Mouse (Mus musculus) gastrocnemius, adult 2 months (tissue): ENCODE measurements around the gene Sat2. TPM values are rescaled to one million over a fixed set of nuclear protein-coding genes. Genes with fewer than 3 reads are reported as not detected.

ENCODE experiments used
- DNase-seq: peaks from one replicate; pipeline ENCODE4 v3.0.0; 2022
- H3K27ac ChIP-seq: fragments of 200-600 bp; 2 replicates; pipeline ENCODE4 v1.8.1; 2022; ENCODE audit warnings: mild to moderate bottlenecking
- H3K4me3 ChIP-seq: fragments of 200-600 bp; 2 replicates; pipeline ENCODE4 v1.8.1; 2022; ENCODE audit warnings: mild to moderate bottlenecking, moderate library complexity
- CTCF ChIP-seq: fragments of 200-600 bp; IDR thresholded peaks from 2 replicates; pipeline ENCODE4 v1.8.1; 2022; ENCODE audit warnings: antibody characterized with exemption, mild to moderate bottlenecking, moderate library complexity
- intact Hi-C: fragments of 180-260 bp; cut with DNase I; formaldehyde crosslinking; loops from one replicate; pipeline ENCODE4 v1.15.1; 2025
- microRNA-seq: library from miRNA; unstranded; fragments of <30 nt; microRNA quantifications from one replicate; pipeline ENCODE4 v1.2.0, GENCODE M21; 2021
- total RNA-seq, 2 experiments: library from RNA; stranded (reverse); gene quantifications; 2 replicates each; pipeline ENCODE4 v1.2.3; 2021

Gene Sat2
- total RNA-seq, 2 experiments from 2014 or later: 2.6 to 3.2 TPM

- no peak overlapping the region for H3K27ac ChIP-seq
- intact Hi-C loops: loop anchor here (10.0 kb wide), 1 partner anchor 328 kb away; the partner anchor contains the start of genes Gabarap and Phf23
Observed at GRCm38 (mm10) chr11:69666665-69667005, 44.8 kb downstream of the Sat2 start.

DNA sequence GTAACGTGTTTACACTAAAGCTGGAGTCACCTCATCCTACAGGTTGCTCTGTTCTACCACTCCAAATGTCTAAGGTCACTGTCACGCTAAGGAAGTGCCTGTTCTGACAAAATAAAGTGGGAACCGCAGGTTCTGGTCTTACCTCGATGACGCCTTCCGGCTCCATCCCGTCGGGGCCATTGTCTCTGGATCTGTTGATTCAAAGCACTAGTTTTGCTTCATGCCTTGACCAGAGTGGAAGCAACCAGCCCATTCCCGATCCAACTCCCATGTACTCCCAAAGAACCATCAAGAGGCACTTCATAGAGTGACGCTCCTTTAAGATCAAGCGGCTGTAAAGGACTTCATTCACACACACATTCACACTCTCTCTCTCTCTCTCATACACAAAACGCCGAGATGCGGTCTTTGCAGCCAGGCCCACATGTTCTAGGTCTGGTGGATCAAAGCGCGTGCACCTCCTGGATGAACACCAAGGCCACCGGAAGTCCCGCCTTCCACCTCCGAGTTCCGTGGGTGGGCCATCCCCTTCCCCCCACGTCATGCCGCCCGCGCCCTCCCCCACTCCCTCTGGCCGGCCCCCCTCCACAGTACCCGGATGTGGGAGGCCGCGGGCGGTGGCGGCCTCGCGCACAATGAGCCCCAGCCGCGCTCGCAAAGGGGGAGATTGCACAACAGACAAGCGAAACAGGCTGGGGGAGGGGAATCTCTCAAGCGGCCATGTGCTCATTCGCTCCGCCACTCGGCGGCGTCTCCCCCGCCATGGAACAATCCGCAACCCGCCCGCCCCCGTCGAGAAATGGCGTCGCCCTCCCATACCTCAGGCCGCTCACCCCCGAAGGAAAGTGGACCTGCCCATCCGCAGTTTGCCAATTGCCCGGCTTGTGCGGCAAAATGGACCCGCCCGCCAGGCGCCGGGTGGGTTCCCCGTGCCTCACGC is 49.2 kb downstream of the Sat2 start:
- peak overlapping the region; percentile 97 for H3K27ac ChIP-seq
- peak overlapping the region; percentile 100 for H3K4me3 ChIP-seq
- no peak; the same call in 1 of the 2 replicates for TF ChIP-seq CTCF
- DNase-seq: peak; percentile 98
- intact Hi-C loops: no loop called here

More at GRCm38 (mm10) chr11:69666665-69667005, 44.8 kb downstream of the Sat2 start:
- no peak for DNase-seq
- TF ChIP-seq CTCF: no peak
- no peak overlapping the region for H3K4me3 ChIP-seq

GRCm38 (mm10) chr11:69671726-69672124 is 49.9 kb downstream of the Sat2 start:
- DNase-seq: no peak
- intact Hi-C loops: no loop called here
- H3K4me3 ChIP-seq: peak overlapping the region; percentile 100

DNA sequence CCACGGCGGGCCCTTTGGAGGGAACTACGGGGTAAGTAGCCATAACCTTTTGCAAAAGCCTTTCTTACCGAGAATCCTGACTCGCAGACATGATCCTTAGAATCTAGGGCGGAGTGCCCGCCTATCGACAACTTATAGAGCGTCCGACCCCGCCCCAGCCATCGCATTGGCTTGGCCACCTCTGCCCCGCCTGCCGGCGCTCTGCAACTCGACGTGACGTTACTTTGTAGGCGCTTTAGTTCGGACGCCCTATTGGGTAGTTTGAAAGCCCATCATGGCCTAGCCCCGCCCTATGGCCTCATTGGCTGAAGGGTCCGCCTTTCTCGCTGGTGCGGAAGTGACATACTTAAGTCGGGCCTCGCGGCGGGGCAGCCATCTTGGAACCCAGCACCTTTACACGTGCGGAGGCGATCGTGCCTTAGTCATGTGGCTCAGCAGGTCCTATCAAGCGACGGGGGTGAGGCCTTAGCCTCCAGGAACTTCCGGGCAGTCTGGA is 50.4 kb downstream of the Sat2 start, which contains the start of gene Eif4a1:
Eif4a1 (minus strand) TSS at position 213 of the 496 bp plus-strand sequence.
- H3K27ac ChIP-seq: peak within 1 kb of the TSS; percentile 97
- DNase-seq: peak; percentile 99
- TF ChIP-seq CTCF: no peak
- H3K4me3 ChIP-seq: peak within 1 kb of the TSS; percentile 100
- intact Hi-C loops: no loop called here

More at GRCm38 (mm10) chr11:69671726-69672124, 49.9 kb downstream of the Sat2 start:
- peak overlapping the region; percentile 97 for H3K27ac ChIP-seq
- TF ChIP-seq CTCF: no peak; the same call in 1 of the 2 replicates

Small RNA genes within 50 kb of the gene (microRNA-seq; reads per million reads assigned to microRNA genes)
- gene Mir1934 (not detected), gene Mir467f (not detected)

Other genes starting within 250 kb of the Sat2 start
- gene Naa38, start 226.5 kb upstream of the Sat2 start, total RNA-seq: 10 to 100 TPM; 62.4 to 86.0 TPM
- 10 to 100 TPM; 34.9 to 36.0 TPM for gene Cyb5d1, start 226.4 kb upstream of the Sat2 start, total RNA-seq
- 1 to 10 TPM; 6.5 to 7.4 TPM for gene Tmem88, start 223.8 kb upstream of the Sat2 start, total RNA-seq
- 10 to 100 TPM; 23.9 to 24.5 TPM for gene Kdm6b, start 208.3 kb upstream of the Sat2 start, total RNA-seq
- gene Dnah2, start 72.9 kb upstream of the Sat2 start, total RNA-seq: under 1 TPM; 0.05 to 0.25 TPM
- gene Efnb3, start 61.8 kb upstream of the Sat2 start, total RNA-seq: under 1 TPM; 0.47 to 0.48 TPM
- 1 to 10 TPM; 3.2 to 3.4 TPM for gene Wrap53, start 41.8 kb upstream of the Sat2 start, total RNA-seq
- gene Trp53, start 41.7 kb upstream of the Sat2 start, total RNA-seq: 10 to 100 TPM; 12.9 to 16.5 TPM
- gene Atp1b2, start 16.1 kb upstream of the Sat2 start, total RNA-seq: 100 to 1,000 TPM; 271 to 389 TPM
- not detected for gene Shbg, start 4.1 kb upstream of the Sat2 start, total RNA-seq
- 100 to 1,000 TPM in 1 of 2 experiments, 10 to 100 TPM in 1; 90.6 to 104 TPM for gene Fxr2, start 11.0 kb downstream of the Sat2 start, total RNA-seq
- gene Sox15, start 33.3 kb downstream of the Sat2 start, total RNA-seq: not detected
- gene Mpdu1, start 40.6 kb downstream of the Sat2 start, total RNA-seq: 1 to 10 TPM; 8.6 to 9.7 TPM
- gene Cd68, start 44.1 kb downstream of the Sat2 start, total RNA-seq: 1 to 10 TPM; 1.7 to 3.2 TPM
- 10 to 100 TPM; 98.0 to 98.5 TPM for gene Eif4a1, start 50.4 kb downstream of the Sat2 start, total RNA-seq
- 10 to 100 TPM; 25.4 to 28.1 TPM for gene Senp3, start 60.1 kb downstream of the Sat2 start, total RNA-seq
- gene Tnfsf13, start 63.8 kb downstream of the Sat2 start, total RNA-seq: 1 to 10 TPM in 1 of 2 experiments, under 1 TPM in 1; 0.64 to 1.1 TPM
- 10 to 100 TPM in 1 of 2 experiments, 1 to 10 TPM in 1; 6.5 to 10.6 TPM for gene Tnfsf12, start 73.8 kb downstream of the Sat2 start, total RNA-seq
- gene Tnfsfm13, start 74.1 kb downstream of the Sat2 start, total RNA-seq: 1 to 10 TPM; 1.2 to 1.9 TPM
- 10 to 100 TPM; 26.9 to 35.4 TPM for gene Polr2a, start 136.6 kb downstream of the Sat2 start, total RNA-seq
- gene Slc35g3, start 139.9 kb downstream of the Sat2 start, total RNA-seq: not detected
- gene Zbtb4, start 143.9 kb downstream of the Sat2 start, total RNA-seq: 10 to 100 TPM; 29.3 to 35.9 TPM
- 10 to 100 TPM; 23.2 to 26.3 TPM for gene Chrnb1, start 173.9 kb downstream of the Sat2 start, total RNA-seq
- 1 to 10 TPM; 3.9 to 4.7 TPM for gene Fgf11, start 179.8 kb downstream of the Sat2 start, total RNA-seq
- gene Tmem102, start 183.6 kb downstream of the Sat2 start, total RNA-seq: under 1 TPM; 0.20 to 0.41 TPM
- not detected for gene Gm39566, start 193.3 kb downstream of the Sat2 start, total RNA-seq
- gene Spem2, start 196.4 kb downstream of the Sat2 start, total RNA-seq: not detected
- not detected for gene Spem1, start 200.2 kb downstream of the Sat2 start, total RNA-seq
- 1 to 10 TPM; 2.3 to 2.7 TPM for gene Nlgn2, start 215.8 kb downstream of the Sat2 start, total RNA-seq
- 100 to 1,000 TPM; 144 to 165 TPM for gene Tmem256, start 216.5 kb downstream of the Sat2 start, total RNA-seq
- 10 to 100 TPM in 1 of 2 experiments, 1 to 10 TPM in 1; 9.6 to 13.0 TPM for gene Plscr3, start 224.4 kb downstream of the Sat2 start, total RNA-seq
- gene Tnk1, start 236.7 kb downstream of the Sat2 start, total RNA-seq: under 1 TPM in 1 of 2 experiments, not detected in 1; 0.11 TPM